Mouse (Mus musculus) kidney, embryonic 15.5 days (tissue): Measurements from ENCODE around the gene Rhpn2. TPM values are rescaled to one million over a fixed set of nuclear protein-coding genes. Genes with fewer than 3 reads are reported as not detected.

Experiments
- ATAC-seq: fragments of 200-750 bp; cut with Nextera tagmentation; replicated peaks from 2 replicates; pipeline ENCODE4 v1.8.0; 2017; ENCODE audit warnings: moderate TSS enrichment; ENCODE audit not compliant: low FRiP score
- H3K27ac ChIP-seq: fragments of 300-500 bp; sonication (generic); 2 replicates; pipeline ENCODE4 v1.5.1; 2015; ENCODE audit warnings: mild to moderate bottlenecking, inconsistent platforms
- H3K27me3 ChIP-seq: fragments of 300-500 bp; sonication (generic); 2 replicates; pipeline ENCODE4 v1.6.1; 2015; ENCODE audit warnings: inconsistent platforms
- H3K36me3 ChIP-seq: fragments of 300-500 bp; sonication (generic); 2 replicates; pipeline ENCODE4 v1.6.1; 2015; ENCODE audit warnings: inconsistent platforms
- H3K4me1 ChIP-seq: fragments of 300-500 bp; sonication (generic); 2 replicates; pipeline ENCODE4 v1.6.1; 2015; ENCODE audit warnings: inconsistent platforms
- H3K4me2 ChIP-seq: fragments of 300-500 bp; sonication (generic); 2 replicates; pipeline ENCODE4 v1.6.1; 2015; ENCODE audit warnings: moderate library complexity, mild to moderate bottlenecking, inconsistent platforms
- H3K4me3 ChIP-seq: fragments of 300-500 bp; sonication (generic); replicated peaks from 2 replicates; pipeline ENCODE4 v1.5.1; 2015; ENCODE audit warnings: mild to moderate bottlenecking, inconsistent platforms
- H3K9ac ChIP-seq: fragments of 300-500 bp; sonication (generic); 2 replicates; pipeline ENCODE4 v1.6.1; 2015; ENCODE audit warnings: mild to moderate bottlenecking, inconsistent platforms
- H3K9me3 ChIP-seq: fragments of 300-500 bp; sonication (generic); replicated peaks from 2 replicates; pipeline ENCODE4 v1.6.1; 2016; ENCODE audit warnings: inconsistent platforms
- WGBS: fragments of 180-500 bp; shearing (Covaris S2); methylation state at CpG from one replicate; pipeline ENCODE4 v1.1.7; 2015; ENCODE audit warnings: mixed read lengths; 5-methylcytosine and 5-hydroxymethylcytosine counted together
- polyA plus RNA-seq: library from polyadenylated mRNA; unstranded; fragments of >200 nt; fragmentation: Nextera tagmentation; extraction: Ambion mirVana; gene quantifications from 2 replicates; pipeline ENCODE4 v1.2.1, GENCODE M21; 2015

The Rhpn2 gene
- polyA plus RNA-seq, 1 experiment from 2014 or later: 14.3 TPM

DNA sequence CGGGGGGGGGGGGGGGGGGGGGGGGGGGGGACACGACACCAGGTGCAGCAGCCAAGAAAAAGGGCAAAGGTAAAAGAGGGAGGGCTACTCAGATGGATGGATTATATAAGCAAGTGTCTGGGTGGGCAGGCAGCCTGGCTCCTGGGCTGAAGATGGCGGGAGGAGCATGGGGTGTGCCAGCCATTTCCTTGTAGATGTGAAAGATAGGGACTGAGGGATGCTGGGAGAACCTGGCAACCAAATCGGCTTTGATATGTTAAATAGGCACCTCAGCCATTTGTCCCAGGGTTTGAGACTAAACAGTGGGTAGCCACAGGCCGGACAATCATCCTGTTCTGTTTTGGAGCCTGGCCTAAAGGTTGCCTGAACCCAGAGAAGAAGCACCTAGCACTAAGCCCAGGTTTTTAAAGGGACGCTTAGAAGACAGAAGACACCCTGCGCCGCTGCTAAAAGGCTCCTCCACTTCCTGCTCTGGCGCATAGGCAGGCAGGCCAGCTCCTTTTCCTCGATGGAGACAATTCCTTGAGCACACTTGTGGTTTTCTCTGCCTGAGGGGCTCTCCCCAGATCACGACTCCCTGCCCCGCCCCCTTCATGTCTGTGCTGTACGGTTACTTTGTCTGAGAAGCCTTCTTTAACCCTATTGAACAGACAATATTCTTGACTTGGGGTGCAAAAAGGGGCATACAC is 11.1 kb upstream of the Rhpn2 start:
- Histone ChIP-seq H3K4me1 (peaks cover 8% of the 10 kb centered on the region), H3K27ac (no peak overlapping the region), H3K9me3 (no peaks in the 10 kb centered on the region), H3K36me3 (no peaks in the 10 kb centered on the region), H3K4me2 (peak overlapping the region; percentile 38), H3K27me3 (no peaks in the 10 kb centered on the region), H3K9ac (0 out of 2 replicates have a peak overlapping the region, but pooled peaks have one; percentile 19), H3K4me3 (no peak overlapping the region)
- 8% methylated on average over 11 of the region's 13 CpGs for WGBS
- ATAC-seq: no peak

DNA sequence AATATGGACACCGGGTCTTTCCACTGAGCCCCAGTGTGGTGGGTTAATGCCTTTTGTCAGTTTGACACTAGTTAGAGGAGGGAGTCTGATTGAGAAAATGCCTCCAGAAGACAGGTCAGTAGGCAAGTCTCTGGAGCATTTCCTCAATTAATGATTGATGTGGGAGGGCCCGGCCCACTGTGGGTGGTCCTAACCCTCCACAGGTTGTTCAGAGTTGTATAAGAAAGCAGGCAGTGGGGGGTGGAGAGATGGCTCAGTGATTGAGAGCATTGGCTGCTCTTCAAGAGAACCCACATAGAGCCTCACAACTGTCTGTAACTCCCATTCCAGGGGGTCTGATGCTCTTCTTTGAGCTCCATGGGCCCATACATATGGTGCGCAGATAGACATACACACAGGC is 2.4 kb upstream of the Rhpn2 start:
- Histone ChIP-seq H3K36me3 (no peaks in the 10 kb centered on the region), H3K27me3 (peaks cover 15% of the 10 kb centered on the region; the same call in 1 of the 2 replicates), H3K4me3 (no peak overlapping the region), H3K4me2 (no peak overlapping the region), H3K27ac (peak overlapping the region; percentile 29; the same call in 1 of the 2 replicates), H3K9ac (no peak overlapping the region), H3K9me3 (no peaks in the 10 kb centered on the region), H3K4me1 (peaks cover 33% of the 10 kb centered on the region)
- WGBS: 53% methylated on average over 3 of the region's 3 CpGs
- ATAC-seq: no peak

DNA sequence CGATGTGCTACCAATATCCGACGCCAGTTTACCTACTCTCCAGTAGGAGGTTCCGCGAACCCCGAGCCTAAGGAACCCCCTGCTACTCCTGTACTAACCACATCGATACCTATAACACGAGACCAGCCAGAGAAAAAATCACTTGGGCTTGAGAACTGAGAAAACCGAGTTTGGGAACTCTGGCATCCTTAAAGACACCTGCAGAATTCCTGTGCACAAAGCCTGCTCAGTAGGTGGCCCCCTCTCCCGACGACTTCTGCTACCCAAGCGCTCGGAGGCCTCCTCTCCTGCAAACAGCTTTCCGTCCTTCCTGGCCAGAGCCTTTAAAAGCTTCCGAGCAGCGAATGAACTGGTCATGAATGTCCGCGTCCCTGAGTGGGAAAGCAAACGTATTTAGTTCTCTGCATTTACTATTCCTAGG is 729 bp upstream of the Rhpn2 start:
- peak overlapping the region; percentile 99 for H3K4me2 ChIP-seq
- peaks cover 33% of the 10 kb centered on the region for H3K4me1 ChIP-seq
- peaks cover 18% of the 10 kb centered on the region; the same call in 1 of the 2 replicates for H3K27me3 ChIP-seq
- H3K9ac ChIP-seq: peak overlapping the region; percentile 37; the same call in 1 of the 2 replicates
- H3K9me3 ChIP-seq: no peaks in the 10 kb centered on the region
- ATAC-seq: peak; percentile 28
- no peaks in the 10 kb centered on the region for H3K36me3 ChIP-seq
- under 1% methylated on average over 19 of the region's 19 CpGs for WGBS
- peak overlapping the region; percentile 65 for H3K4me3 ChIP-seq
- peak overlapping the region; percentile 77 for H3K27ac ChIP-seq

DNA sequence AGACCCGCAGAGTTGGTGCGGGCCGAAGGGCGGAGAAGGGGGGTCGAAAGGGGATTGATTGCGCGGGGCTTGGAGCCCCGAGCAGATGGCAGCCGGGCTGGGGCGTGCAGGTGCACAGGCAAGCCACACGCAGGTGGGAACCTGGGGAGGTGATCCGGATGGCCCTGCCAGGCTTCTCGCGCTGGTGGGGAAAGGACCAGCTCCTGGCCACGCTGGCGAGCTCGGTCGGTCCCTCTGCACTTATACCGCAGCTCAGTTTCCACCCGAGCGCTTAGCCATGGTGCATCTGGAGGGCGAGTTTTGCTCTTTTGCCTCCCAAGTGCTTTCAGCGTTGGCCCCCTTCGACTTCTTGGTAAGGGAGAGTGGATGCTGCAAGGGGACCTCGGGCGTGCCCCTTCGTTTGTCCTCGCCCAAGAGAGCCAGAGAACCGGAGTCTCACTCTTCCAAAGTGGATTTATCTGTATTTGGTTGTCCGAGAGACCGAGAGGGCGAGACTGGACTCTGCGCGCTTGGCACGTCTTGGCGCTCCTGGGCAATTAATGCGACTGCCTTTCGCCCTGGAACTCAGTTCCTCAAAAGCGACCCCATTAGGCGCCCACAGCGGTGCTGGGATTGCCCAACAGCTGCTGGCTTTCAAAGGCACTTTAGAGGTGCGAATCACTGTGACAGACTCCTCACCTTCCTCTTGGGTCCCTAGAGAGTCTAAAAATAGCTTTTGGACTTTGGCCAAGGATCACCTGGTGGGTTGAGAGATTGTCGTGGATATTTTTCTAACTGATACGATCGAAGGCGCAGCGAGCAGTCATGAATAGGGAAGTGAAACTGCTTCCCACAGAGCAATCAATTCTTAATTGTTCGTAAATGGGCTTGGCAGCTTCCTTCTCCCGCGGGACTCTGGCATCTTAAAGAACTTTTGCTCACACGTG is 820 bp downstream of the Rhpn2 start:
- Histone ChIP-seq H3K9me3 (no peaks in the 10 kb centered on the region), H3K9ac (peak overlapping the region; percentile 64), H3K36me3 (no peaks in the 10 kb centered on the region), H3K27ac (peak overlapping the region; percentile 77), H3K4me1 (peaks cover 33% of the 10 kb centered on the region), H3K27me3 (peaks cover 18% of the 10 kb centered on the region; the same call in 1 of the 2 replicates), H3K4me2 (peak overlapping the region; percentile 99), H3K4me3 (peak overlapping the region; percentile 65)
- under 1% methylated on average over 50 of the region's 51 CpGs for WGBS
- ATAC-seq: peak; percentile 5; the same call in 1 of the 2 replicates

DNA sequence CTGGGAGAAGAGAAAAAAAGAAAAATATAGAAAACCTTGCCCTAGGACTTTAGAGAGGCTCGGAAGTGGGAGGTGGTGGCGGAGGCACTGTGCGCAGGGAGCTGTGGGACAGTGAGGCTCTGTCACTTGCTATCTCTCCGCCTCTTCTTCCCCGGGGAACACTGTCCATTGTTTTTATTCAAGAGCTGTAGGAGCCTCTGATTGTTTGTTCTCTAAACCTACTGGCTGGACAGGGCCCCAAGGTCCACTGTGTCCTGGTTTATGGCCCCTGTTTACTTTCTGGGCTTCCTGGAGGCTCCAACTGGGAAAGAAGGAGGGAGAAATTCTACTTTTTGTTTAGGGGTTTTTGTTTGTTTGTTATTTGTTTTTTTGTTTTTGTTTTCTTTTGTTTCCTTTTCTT is 6.2 kb downstream of the Rhpn2 start:
- Histone ChIP-seq H3K4me2 (no peak overlapping the region), H3K36me3 (no peaks in the 10 kb centered on the region), H3K4me3 (no peak overlapping the region), H3K27me3 (peaks cover 7% of the 10 kb centered on the region; the same call in 1 of the 2 replicates), H3K9me3 (no peaks in the 10 kb centered on the region), H3K9ac (no peak overlapping the region), H3K27ac (no peak overlapping the region), H3K4me1 (peaks cover 21% of the 10 kb centered on the region)
- WGBS: 38% methylated on average over 5 of the region's 5 CpGs
- no peak for ATAC-seq

DNA sequence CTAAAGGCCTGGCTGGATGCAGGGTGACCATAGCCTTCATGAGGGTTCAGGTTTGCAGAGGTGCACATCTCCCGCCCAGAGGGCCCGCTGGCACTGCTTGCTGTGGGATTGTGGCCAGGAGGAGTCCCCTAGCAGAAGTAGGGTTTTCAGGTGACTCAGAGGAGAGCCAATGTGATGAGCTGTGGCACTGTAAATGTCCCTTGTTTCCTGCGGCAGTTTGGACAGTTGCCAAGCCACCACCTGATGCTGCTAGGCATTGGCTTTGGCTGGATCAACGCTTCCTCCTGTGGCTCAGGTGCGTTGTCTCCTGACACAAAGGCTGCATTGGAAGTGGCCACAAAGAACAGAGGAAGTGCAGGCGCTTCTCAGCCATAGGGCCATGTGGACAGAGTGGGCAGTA is 7.3 kb downstream of the Rhpn2 start:
- H3K9ac ChIP-seq: no peak overlapping the region
- no peak overlapping the region for H3K4me3 ChIP-seq
- ATAC-seq: no peak
- 80% methylated on average over 6 of the region's 6 CpGs for WGBS
- no peak overlapping the region for H3K27ac ChIP-seq
- H3K4me2 ChIP-seq: no peak overlapping the region
- H3K9me3 ChIP-seq: no peaks in the 10 kb centered on the region
- peaks cover 11% of the 10 kb centered on the region for H3K4me1 ChIP-seq
- no peaks in the 10 kb centered on the region for H3K36me3 ChIP-seq
- H3K27me3 ChIP-seq: peaks cover 5% of the 10 kb centered on the region; the same call in 1 of the 2 replicates

DNA sequence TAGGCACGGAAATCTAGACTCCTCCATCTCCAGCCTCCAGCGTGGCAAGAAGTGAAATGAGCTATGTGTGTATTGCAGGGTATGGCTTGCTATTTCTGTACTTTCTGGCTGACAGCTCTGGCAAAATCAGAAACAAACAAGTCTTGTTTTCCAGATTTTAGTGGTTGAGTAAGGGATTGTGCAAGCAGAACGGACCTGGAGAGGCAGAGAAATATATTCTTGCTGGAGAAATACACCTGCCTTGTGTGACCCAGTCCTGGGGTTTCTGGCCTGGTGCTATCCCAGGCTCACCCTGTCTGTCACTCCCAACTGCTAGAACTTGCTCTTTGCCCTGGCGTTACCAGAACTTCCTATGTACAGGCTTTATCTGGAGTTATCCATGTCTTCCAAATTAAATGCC is 8.5 kb downstream of the Rhpn2 start:
- H3K9me3 ChIP-seq: no peaks in the 10 kb centered on the region
- H3K4me1 ChIP-seq: peaks cover 11% of the 10 kb centered on the region
- H3K4me3 ChIP-seq: no peak overlapping the region
- WGBS: 65% methylated on average over 4 of the region's 4 CpGs
- no peaks in the 10 kb centered on the region for H3K36me3 ChIP-seq
- no peak overlapping the region for H3K27ac ChIP-seq
- no peak for ATAC-seq
- no peak overlapping the region for H3K4me2 ChIP-seq
- no peak overlapping the region for H3K9ac ChIP-seq
- H3K27me3 ChIP-seq: no peaks in the 10 kb centered on the region

DNA sequence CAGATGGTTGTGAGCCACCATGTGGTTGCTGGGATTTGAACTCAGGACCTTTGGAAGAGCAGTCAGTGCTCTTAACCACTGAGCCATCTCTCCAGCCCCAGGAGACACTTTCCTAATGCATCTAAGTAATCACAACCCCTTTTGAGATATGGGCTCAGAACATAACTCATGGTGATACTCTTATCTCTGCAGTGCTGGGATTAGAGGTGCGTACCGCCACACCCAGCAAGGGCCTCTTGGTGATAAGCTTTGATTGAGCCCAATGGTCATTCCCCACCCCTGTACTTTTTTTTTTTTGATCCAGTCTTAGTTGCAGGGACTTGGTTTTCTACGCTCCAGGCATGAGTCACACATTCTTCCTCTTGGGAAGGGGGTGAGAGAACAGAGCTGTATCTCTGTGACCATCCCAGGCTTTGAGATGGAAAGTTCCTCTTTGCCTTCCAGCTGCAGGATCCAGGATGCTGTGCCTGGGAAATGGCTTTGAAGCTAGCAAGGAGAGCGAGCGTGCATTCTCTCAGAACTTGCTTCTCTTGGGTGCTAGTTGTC is 10.9 kb downstream of the Rhpn2 start:
- H3K36me3 ChIP-seq: no peaks in the 10 kb centered on the region
- H3K9ac ChIP-seq: no peak overlapping the region
- H3K27me3 ChIP-seq: no peaks in the 10 kb centered on the region
- no peak overlapping the region for H3K4me3 ChIP-seq
- WGBS: 96% methylated on average over 5 of the region's 5 CpGs
- H3K27ac ChIP-seq: no peak overlapping the region
- ATAC-seq: no peak
- H3K4me2 ChIP-seq: no peak overlapping the region
- no peaks in the 10 kb centered on the region for H3K9me3 ChIP-seq
- peaks cover 24% of the 10 kb centered on the region for H3K4me1 ChIP-seq

DNA sequence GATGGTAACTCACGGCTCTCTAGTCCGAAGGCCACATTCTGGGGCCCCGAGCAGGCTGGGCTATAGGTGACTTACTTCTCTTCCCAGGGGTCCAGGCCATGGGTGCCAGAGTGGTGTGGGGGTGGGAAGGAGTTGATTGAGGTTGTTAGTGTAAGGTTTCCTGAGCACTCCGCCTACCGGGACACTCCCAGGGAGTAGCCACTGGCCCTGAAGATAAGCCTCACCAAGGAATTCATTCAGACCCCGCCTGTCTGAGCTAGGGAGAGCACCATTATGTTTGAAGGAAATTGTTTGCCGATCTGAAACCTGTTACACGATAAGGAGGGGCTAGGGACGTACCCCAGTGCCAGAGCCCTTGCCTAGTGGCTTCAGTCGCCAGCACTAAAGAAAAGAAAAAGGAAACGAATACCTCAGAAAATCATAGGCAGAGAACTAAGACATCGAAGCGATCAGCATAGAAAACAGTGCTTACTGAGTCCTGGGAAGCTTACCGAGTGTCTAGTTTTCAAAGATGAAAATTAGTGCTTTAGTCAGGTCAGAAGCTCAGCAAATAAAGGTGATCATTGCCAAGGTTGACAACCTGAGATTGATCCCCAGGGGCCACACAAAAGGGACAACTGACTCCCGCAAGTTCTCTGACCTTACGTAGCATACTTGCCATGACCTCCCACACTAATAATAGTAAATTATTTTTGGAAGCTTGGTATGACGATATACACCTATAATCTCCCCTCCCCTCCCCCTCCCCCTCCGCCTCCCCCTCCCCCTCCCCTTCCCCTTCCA is 14.1 kb downstream of the Rhpn2 start:
- Histone ChIP-seq H3K9ac (no peak overlapping the region), H3K27me3 (no peaks in the 10 kb centered on the region), H3K4me3 (no peak overlapping the region), H3K9me3 (no peaks in the 10 kb centered on the region), H3K27ac (no peak overlapping the region), H3K4me2 (no peak overlapping the region), H3K4me1 (peaks cover 18% of the 10 kb centered on the region; the same call in 1 of the 2 replicates), H3K36me3 (no peaks in the 10 kb centered on the region)
- 0 out of 2 replicates have a peak, but pooled peaks have one; percentile 38 for ATAC-seq
- WGBS: 55% methylated on average over 17 of the region's 18 CpGs

DNA sequence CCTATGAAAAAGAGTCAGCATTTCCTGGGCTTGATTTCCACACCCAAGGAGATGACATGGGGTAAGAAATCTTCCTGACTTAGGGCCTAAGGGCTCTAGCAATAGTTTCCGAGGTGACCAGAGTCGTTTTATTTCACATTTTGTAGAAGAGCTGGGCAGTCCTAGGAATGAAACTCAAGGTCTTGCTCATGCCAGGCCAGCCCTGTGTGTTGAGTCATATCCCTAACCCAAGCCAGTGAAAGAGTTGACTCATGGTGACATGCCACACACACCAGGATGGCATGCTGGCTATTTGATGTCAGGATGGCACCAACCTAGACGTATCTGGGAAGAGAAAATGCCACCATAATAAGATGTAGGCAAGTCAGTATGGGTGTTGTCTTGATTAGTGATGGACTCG is 15.1 kb downstream of the Rhpn2 start:
- 0 out of 2 replicates have a peak, but pooled peaks cover 3% of the 10 kb centered on the region for H3K36me3 ChIP-seq
- no peak for ATAC-seq
- WGBS: 88% methylated on average over 4 of the region's 4 CpGs
- no peak overlapping the region for H3K9ac ChIP-seq
- peaks cover 18% of the 10 kb centered on the region; the same call in 1 of the 2 replicates for H3K4me1 ChIP-seq
- no peak overlapping the region for H3K27ac ChIP-seq
- H3K4me3 ChIP-seq: no peak overlapping the region
- H3K27me3 ChIP-seq: no peaks in the 10 kb centered on the region
- H3K9me3 ChIP-seq: no peaks in the 10 kb centered on the region
- no peak overlapping the region for H3K4me2 ChIP-seq
